Mouse (Mus musculus) limb, embryonic 15.5 days (tissue): Measurements from ENCODE around the gene Ccl22. TPM values are rescaled to one million over a fixed set of nuclear protein-coding genes. Genes with fewer than 3 reads are reported as not detected.

Experiments
- ATAC-seq: fragments of 200-750 bp; cut with Nextera tagmentation; 2 replicates; pipeline ENCODE4 v1.8.0; 2017; ENCODE audit warnings: low read depth, moderate TSS enrichment; ENCODE audit not compliant: insufficient number of reproducible peaks, low FRiP score, low TSS enrichment
- H3K27ac ChIP-seq: fragments of 300-500 bp; sonication (generic); 2 replicates; pipeline ENCODE4 v1.5.1; 2015; ENCODE audit warnings: moderate library complexity, mild to moderate bottlenecking, inconsistent platforms
- H3K27me3 ChIP-seq: fragments of 300-500 bp; sonication (generic); 2 replicates; pipeline ENCODE4 v1.6.1; 2015; ENCODE audit warnings: inconsistent platforms
- H3K36me3 ChIP-seq: fragments of 300-500 bp; sonication (generic); 2 replicates; pipeline ENCODE4 v1.6.1; 2015; ENCODE audit warnings: inconsistent platforms
- H3K4me1 ChIP-seq: fragments of 300-500 bp; sonication (generic); 2 replicates; pipeline ENCODE4 v1.6.1; 2015; ENCODE audit warnings: inconsistent platforms
- H3K4me2 ChIP-seq: fragments of 300-500 bp; sonication (generic); 2 replicates; pipeline ENCODE4 v1.6.1; 2015; ENCODE audit warnings: mild to moderate bottlenecking, inconsistent platforms
- H3K4me3 ChIP-seq: fragments of 300-500 bp; sonication (generic); 2 replicates; pipeline ENCODE4 v1.5.1; 2015; ENCODE audit warnings: mild to moderate bottlenecking, inconsistent platforms
- H3K9ac ChIP-seq: fragments of 300-500 bp; sonication (generic); 2 replicates; pipeline ENCODE4 v1.6.1; 2015; ENCODE audit warnings: inconsistent platforms
- H3K9me3 ChIP-seq: fragments of 300-500 bp; sonication (generic); 2 replicates; pipeline ENCODE4 v1.6.1; 2016; ENCODE audit warnings: inconsistent platforms
- WGBS: fragments of 180-500 bp; shearing (Covaris S2); methylation state at CpG from one replicate; pipeline ENCODE4 v1.1.7; 2015; 5-methylcytosine and 5-hydroxymethylcytosine counted together
- polyA plus RNA-seq: library from polyadenylated mRNA; unstranded; fragments of >200 nt; fragmentation: Nextera tagmentation; extraction: Ambion mirVana; gene quantifications from 2 replicates; pipeline ENCODE4 v1.2.1, GENCODE M21; 2015

Gene Ccl22
- polyA plus RNA-seq = not detected in 2 replicates

GRCm38 (mm10) chr8:94745476-94746184 is at the start of gene Ccl22:
Ccl22 (plus strand) TSS chr8:94745590.
- no peak within 1 kb of the TSS for H3K4me2 ChIP-seq
- 88% methylated on average over 7 of the region's 7 CpGs for WGBS
- no peaks in the 10 kb centered on the region for H3K4me1 ChIP-seq
- H3K9me3 ChIP-seq = no peaks in the 10 kb centered on the region
- H3K27ac ChIP-seq = no peak within 1 kb of the TSS
- no peak within 1 kb of the TSS for H3K4me3 ChIP-seq
- H3K27me3 ChIP-seq = no peaks in the 10 kb centered on the region
- H3K9ac ChIP-seq = no peak within 1 kb of the TSS
- no peaks in the 10 kb centered on the region for H3K36me3 ChIP-seq
- ATAC-seq = no peak

- peaks cover 21% of the 10 kb centered on the region for H3K4me1 ChIP-seq
- H3K4me3 ChIP-seq = peak within 1 kb of the TSS; percentile 41
- ATAC-seq = peak; percentile 53; the same call in 1 of the 2 replicates
- under 1% methylated on average over 41 of the region's 41 CpGs for WGBS
- peaks cover 62% of the 10 kb centered on the region for H3K27me3 ChIP-seq
- no peaks in the 10 kb centered on the region for H3K9me3 ChIP-seq
- H3K9ac ChIP-seq = no peak within 1 kb of the TSS
- peak within 1 kb of the TSS; percentile 83 for H3K4me2 ChIP-seq
- no peak within 1 kb of the TSS for H3K27ac ChIP-seq
- H3K36me3 ChIP-seq = no peaks in the 10 kb centered on the region
These were observed 49.4 kb upstream of the Ccl22 start, which contains the start of gene Pllp for GRCm38 (mm10) chr8:94695994-94696384. Pllp (minus strand) TSS chr8:94696278.

- no peak overlapping the region for H3K27ac ChIP-seq
- H3K4me3 ChIP-seq = no peak overlapping the region
- H3K9me3 ChIP-seq = no peaks in the 10 kb centered on the region
- no peak overlapping the region for H3K4me2 ChIP-seq
- no peak overlapping the region for H3K9ac ChIP-seq
- 51% methylated on average over 3 of the region's 3 CpGs for WGBS
- ATAC-seq = no peak
- peaks cover 62% of the 10 kb centered on the region for H3K27me3 ChIP-seq
- no peaks in the 10 kb centered on the region for H3K36me3 ChIP-seq
- H3K4me1 ChIP-seq = peaks cover 18% of the 10 kb centered on the region
These were observed 48.8 kb upstream of the Ccl22 start for GRCm38 (mm10) chr8:94696566-94696965.

- no peak overlapping the region for H3K4me3 ChIP-seq
- peaks cover 56% of the 10 kb centered on the region for H3K27me3 ChIP-seq
- no peak overlapping the region for H3K4me2 ChIP-seq
- H3K9me3 ChIP-seq = no peaks in the 10 kb centered on the region
- H3K36me3 ChIP-seq = no peaks in the 10 kb centered on the region
- H3K4me1 ChIP-seq = peaks cover 18% of the 10 kb centered on the region
- 75% methylated on average over 6 of the region's 6 CpGs for WGBS
- H3K9ac ChIP-seq = no peak overlapping the region
- no peak for ATAC-seq
- H3K27ac ChIP-seq = no peak overlapping the region
These were observed 47.4 kb upstream of the Ccl22 start for GRCm38 (mm10) chr8:94697956-94698355.

- Histone ChIP-seq H3K27me3 (peaks cover 42% of the 10 kb centered on the region), H3K4me1 (peaks cover 20% of the 10 kb centered on the region), H3K4me2 (no peak overlapping the region), H3K9me3 (no peaks in the 10 kb centered on the region), H3K4me3 (no peak overlapping the region), H3K36me3 (no peaks in the 10 kb centered on the region), H3K27ac (no peak overlapping the region), H3K9ac (no peak overlapping the region)
- no peak for ATAC-seq
- WGBS = 72% methylated on average over 16 of the region's 16 CpGs
These were observed 46.0 kb upstream of the Ccl22 start for GRCm38 (mm10) chr8:94699366-94699765.

GRCm38 (mm10) chr8:94700421-94700935 is 44.9 kb upstream of the Ccl22 start:
- no peak overlapping the region for H3K4me2 ChIP-seq
- H3K36me3 ChIP-seq = no peaks in the 10 kb centered on the region
- H3K27ac ChIP-seq = no peak overlapping the region
- peaks cover 13% of the 10 kb centered on the region for H3K4me1 ChIP-seq
- WGBS = 85% methylated on average over 4 of the region's 4 CpGs
- no peak for ATAC-seq
- H3K9me3 ChIP-seq = no peaks in the 10 kb centered on the region
- no peak overlapping the region for H3K4me3 ChIP-seq
- no peak overlapping the region for H3K9ac ChIP-seq
- peaks cover 31% of the 10 kb centered on the region for H3K27me3 ChIP-seq

- no peak overlapping the region for H3K27ac ChIP-seq
- ATAC-seq = no peak
- peaks cover 14% of the 10 kb centered on the region for H3K27me3 ChIP-seq
- H3K4me1 ChIP-seq = peaks cover 3% of the 10 kb centered on the region; the same call in 1 of the 2 replicates
- WGBS = 67% methylated on average over 3 of the region's 3 CpGs
- no peak overlapping the region for H3K4me3 ChIP-seq
- no peak overlapping the region for H3K9ac ChIP-seq
- H3K36me3 ChIP-seq = no peaks in the 10 kb centered on the region
- no peak overlapping the region for H3K4me2 ChIP-seq
- no peaks in the 10 kb centered on the region for H3K9me3 ChIP-seq
These were observed 43.2 kb upstream of the Ccl22 start for GRCm38 (mm10) chr8:94702156-94702555.

- Histone ChIP-seq H3K4me2 (peak overlapping the region; percentile 50), H3K36me3 (no peaks in the 10 kb centered on the region), H3K27me3 (peaks cover 7% of the 10 kb centered on the region; the same call in 1 of the 2 replicates), H3K4me3 (peak overlapping the region; percentile 51), H3K27ac (0 out of 2 replicates have a peak overlapping the region, but pooled peaks have one; percentile 9), H3K9me3 (no peaks in the 10 kb centered on the region), H3K4me1 (peaks cover 3% of the 10 kb centered on the region; the same call in 1 of the 2 replicates), H3K9ac (no peak overlapping the region)
- under 1% methylated on average over 35 of the region's 35 CpGs for WGBS
- ATAC-seq = peak; percentile 80
These were observed 42.3 kb upstream of the Ccl22 start for GRCm38 (mm10) chr8:94702844-94703813.

- no peaks in the 10 kb centered on the region for H3K9me3 ChIP-seq
- peak; percentile 85 for ATAC-seq
- peak overlapping the region; percentile 51 for H3K4me3 ChIP-seq
- no peaks in the 10 kb centered on the region for H3K36me3 ChIP-seq
- no peak overlapping the region for H3K27ac ChIP-seq
- H3K9ac ChIP-seq = peak overlapping the region; percentile 44; the same call in 1 of the 2 replicates
- 0 out of 2 replicates have a peak, but pooled peaks cover 4% of the 10 kb centered on the region for H3K27me3 ChIP-seq
- WGBS = under 1% methylated on average over 35 of the region's 35 CpGs
- H3K4me2 ChIP-seq = peak overlapping the region; percentile 74
- H3K4me1 ChIP-seq = peaks cover 3% of the 10 kb centered on the region; the same call in 1 of the 2 replicates
These were observed 41.3 kb upstream of the Ccl22 start for GRCm38 (mm10) chr8:94703972-94704668.

GRCm38 (mm10) chr8:94704669-94704984 is 40.8 kb upstream of the Ccl22 start:
- Histone ChIP-seq H3K9me3 (no peaks in the 10 kb centered on the region), H3K27ac (no peak overlapping the region), H3K4me1 (peaks cover 3% of the 10 kb centered on the region; the same call in 1 of the 2 replicates), H3K4me3 (peak overlapping the region; percentile 51), H3K27me3 (0 out of 2 replicates have a peak, but pooled peaks cover under 1% of the 10 kb centered on the region), H3K36me3 (no peaks in the 10 kb centered on the region), H3K4me2 (peak overlapping the region; percentile 74), H3K9ac (peak overlapping the region; percentile 44; the same call in 1 of the 2 replicates)
- ATAC-seq = no peak
- WGBS = 15% methylated on average over 9 of the region's 9 CpGs

- Histone ChIP-seq H3K27ac (no peak overlapping the region), H3K4me2 (no peak overlapping the region), H3K4me3 (no peak overlapping the region), H3K9me3 (no peaks in the 10 kb centered on the region), H3K9ac (no peak overlapping the region), H3K36me3 (no peaks in the 10 kb centered on the region), H3K4me1 (peaks cover 6% of the 10 kb centered on the region), H3K27me3 (no peaks in the 10 kb centered on the region)
- ATAC-seq = no peak
- WGBS = 70% methylated on average over 10 of the region's 10 CpGs
These were observed 39.7 kb upstream of the Ccl22 start for GRCm38 (mm10) chr8:94705581-94706245.
